Mouse (Mus musculus): Measurements from ENCODE around the gene Lrrc4. TPM values are rescaled to one million over a fixed set of nuclear protein-coding genes. Genes with fewer than 3 reads are reported as not detected.

Gene Lrrc4
- polyA plus RNA-seq, 3 experiments from 2014 or later, result 0.20 to 0.31 TPM; not detected in 1

DNA sequence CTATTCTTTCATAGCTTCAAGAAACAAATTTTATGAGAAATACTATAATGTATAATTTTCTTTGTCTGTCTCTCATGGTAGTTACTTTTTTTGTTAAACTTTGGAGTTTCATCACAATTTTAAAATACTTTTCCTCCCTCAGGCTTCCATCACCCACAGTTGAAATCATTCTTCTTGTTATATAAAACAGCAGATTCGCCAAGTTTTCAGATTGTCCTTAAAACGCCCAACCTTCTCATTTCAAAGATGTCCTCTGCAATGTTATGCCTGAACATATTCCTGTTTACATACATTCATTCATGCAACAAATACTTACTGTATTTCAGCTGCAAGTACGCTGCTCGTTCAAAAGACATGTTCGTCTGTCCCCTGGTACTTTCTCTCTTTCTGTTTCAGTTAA lies 167.9 kb downstream of the Lrrc4 start:
- no peak for ATAC-seq

DNA sequence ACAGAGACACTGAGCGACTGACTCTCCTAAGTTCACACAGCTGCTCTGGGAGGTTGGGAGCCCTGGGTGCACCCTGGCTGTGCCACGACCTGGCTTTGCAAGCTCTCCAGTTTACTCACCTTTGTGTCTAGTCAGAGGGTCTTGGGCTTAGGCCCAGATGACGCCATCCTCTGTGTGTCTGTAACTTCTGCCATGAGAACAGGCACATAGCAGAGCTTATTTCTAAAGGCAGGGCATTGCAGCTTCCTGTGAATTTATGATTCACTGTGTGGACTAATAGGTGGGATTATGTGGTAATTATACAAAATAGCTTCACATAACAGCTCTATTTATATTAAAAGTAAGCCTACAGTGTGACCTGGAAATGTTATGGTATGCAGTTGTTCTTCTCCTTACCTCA lies 168.5 kb downstream of the Lrrc4 start:
- no peak for ATAC-seq

DNA sequence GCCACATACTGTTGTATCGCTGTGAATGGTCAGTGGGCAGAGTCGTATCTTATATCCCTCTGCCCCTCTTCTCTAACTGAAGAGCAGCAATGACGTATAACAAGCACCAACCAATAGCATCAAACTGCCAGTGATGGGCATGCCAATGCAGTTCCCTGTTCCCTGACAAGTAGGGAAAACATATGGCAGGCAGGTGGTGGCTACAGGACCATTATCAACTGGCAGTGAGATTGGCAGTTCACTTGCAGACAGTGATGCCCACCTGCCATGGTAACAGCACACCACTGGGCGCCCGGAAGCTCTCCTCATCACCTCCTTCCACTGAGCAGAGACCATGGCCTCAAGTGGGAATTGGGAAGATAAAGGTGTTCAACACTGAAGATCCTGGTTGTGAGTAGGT lies 175.0 kb downstream of the Lrrc4 start:
- no peak for ATAC-seq

DNA sequence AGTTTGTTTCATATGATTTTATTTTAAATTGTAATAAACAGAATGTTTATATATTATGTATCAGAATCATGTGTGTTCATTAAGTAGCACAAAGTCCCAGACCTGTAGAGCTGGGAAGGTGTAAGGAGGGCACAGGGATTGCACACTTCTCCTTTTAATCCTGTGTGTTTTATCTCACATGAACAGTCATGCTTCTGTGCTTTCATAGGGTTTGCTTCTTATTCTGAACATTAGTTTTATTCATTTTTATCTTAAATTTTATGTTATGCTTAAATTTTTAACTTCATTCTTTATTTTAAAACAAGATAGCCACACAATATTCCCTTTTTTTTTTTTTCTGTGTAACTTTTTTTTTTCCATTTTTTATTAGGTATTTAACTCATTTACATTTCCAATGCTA lies 186.3 kb downstream of the Lrrc4 start:
- no peak for ATAC-seq

DNA sequence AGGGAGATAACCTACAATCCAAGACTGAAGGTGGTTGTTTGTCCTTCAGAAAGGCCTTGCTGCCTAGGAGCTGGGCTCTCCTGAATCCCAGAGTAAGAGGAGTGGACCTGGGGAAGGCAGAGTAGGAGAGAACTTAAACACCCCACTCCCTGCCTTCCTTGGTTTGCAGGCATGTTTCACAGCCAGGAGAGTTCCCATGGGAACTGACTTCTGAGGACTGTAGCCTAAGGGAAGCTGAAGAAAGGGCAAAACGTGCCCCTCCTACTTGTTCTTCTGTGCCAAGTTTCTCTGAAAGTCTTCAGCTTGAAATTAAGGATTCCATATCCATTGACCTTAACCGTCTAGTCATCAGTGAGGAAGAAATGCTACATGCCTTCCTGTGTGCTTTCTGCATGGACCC lies 188.6 kb downstream of the Lrrc4 start:
- no peak for ATAC-seq

DNA sequence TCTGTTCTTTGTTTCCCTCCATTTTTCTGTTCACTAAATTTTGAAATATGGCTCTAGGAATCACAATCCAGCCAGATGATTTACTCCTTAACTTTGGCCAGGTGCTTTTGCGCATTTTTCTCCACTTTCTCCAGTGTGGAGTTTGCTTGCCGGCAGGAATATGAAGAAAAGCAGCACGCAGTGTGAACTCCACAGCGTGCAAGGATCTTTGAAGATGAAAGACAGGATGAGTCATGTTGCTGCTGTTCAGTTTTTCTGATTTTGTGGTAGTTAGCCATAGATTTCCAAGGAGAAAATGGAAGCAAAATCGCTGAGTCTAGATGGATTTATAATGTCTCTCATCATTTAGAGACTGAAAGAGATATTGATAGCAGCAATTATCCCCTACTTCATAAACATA lies 191.5 kb downstream of the Lrrc4 start:
- ATAC-seq, result no peak

DNA sequence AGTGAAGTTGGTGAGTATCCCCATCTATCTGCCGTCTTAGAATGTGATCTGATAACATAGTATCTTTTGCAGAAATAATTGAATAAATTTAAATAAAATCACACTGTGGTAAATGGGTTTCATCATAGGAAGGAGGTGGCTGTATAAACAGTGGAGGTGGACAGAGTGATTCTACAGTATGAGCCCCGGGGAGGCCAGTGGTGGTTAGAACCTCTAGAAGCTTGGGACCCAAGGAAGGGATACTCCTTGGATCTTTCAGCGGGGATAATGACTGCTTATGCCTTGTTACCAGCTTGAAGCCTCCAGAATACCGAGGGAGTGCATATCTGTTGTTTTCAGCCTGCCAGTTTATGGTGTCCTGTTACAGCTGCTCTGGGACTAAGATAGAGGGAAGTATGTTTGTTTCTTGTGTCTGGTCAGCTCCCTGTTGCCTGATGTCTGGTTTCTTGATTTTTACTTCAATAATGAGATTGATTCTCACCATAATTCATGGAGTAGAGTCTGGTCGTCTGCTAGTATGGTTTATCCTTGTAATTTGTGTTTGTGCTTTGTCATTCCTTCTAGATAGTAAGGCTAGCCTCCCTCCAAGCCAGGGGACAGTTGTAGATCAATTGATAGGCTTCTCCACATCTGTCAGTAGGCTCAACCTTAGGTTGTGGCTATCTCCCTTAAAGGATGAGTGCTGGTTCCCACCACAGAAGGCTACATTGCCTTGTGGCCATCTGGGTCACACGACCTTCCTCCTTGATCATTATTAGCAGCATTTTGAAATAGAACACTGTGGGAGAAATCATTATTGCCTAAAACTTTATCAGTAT lies 195.8 kb downstream of the Lrrc4 start:
- ATAC-seq, result no peak

DNA sequence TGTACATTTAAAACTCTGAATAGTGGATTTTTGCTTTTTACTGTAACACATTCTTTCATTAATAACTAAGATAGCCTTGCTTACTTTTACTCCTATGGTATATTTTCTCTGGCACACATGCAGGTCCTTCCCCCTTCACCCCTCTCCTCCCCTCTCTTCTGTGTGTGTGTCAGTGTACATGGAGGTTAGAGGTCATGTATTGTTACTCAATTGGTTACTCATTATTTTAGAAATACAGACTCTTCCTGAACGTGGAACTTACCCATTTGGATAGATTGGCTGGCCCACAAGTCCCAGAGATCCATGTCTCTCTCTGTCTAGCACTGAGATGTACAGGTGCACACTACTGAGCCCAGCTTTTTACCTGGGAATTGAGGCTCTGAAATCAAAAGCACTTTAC lies 196.5 kb downstream of the Lrrc4 start:
- ATAC-seq, result no peak

DNA sequence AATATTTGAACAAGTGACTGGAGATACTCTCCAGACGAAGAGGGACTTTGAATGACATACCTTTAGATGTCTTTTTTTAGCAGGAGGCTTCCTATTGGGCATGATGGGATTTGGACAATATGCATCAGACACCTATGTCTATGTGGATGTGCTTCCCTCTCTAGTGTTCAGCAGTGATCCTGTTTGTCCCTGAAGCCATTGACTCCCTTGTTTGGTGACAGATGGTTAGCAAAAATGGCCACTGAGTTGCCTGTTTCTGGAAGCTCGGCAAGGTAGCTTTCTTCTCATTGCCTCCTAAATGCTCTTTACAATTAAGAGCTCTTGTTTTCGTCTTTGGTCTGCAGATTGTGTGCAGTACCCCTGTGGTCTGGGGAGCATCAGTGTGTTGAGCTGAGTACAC lies 197.9 kb downstream of the Lrrc4 start:
- no peak for ATAC-seq

DNA sequence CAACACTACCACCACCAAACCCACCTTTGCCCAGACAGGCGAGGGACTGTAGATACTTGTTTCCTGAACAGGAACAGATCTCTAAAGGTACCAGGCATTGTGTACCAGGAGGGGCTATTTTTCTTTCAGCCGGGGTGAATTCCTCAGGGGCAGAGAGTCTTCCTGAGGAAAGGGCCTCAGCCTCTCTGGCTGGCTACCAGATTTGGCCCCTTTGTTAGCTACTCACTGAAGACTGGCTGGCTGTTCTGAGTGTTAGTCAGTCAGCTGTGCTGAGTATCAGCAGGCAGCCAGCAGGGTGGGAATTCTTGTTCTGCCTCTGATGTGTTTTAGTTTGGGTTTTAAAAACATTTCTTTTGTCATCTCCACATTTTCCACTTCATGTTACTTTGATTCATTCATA lies 198.4 kb downstream of the Lrrc4 start:
- ATAC-seq, result no peak

DNA sequence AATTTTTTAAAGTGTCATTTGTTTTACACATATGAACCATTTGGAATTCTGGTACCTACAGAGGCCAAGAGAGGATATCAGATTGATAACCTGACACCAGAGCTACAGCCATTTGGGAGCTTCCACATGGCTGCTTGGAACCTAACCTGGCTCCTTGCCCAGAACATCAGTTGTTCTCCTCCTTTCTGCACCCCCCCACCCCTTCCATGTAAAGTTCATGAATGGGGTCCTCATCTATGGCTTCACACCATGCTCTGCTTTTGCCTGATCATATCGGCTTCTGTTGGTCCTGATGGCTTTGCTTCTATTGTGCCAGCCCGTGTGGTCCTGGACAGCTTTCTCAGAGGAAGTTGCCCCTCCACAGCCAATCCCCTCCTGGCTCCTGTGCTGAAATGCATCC lies 200.6 kb downstream of the Lrrc4 start:
- ATAC-seq, result no peak

DNA sequence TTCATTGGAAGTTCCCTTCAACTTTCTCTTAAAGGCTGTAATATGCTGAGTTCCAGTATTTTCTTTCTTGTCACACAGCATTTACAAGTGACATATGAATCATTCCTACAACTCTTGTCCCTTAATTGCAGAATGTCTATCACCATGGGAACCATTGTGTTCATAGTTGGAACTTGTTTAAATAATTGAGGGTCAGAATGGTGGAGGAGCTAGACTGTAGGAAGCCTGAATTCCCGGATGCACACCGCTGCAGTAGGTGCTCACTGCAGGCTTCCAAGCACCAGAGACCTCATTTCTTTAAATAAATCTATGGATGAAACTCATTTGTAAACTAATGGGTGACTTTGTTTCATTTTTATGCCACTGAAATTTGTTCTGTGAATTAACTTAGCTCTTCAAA lies 201.7 kb downstream of the Lrrc4 start:
- no peak for ATAC-seq

DNA sequence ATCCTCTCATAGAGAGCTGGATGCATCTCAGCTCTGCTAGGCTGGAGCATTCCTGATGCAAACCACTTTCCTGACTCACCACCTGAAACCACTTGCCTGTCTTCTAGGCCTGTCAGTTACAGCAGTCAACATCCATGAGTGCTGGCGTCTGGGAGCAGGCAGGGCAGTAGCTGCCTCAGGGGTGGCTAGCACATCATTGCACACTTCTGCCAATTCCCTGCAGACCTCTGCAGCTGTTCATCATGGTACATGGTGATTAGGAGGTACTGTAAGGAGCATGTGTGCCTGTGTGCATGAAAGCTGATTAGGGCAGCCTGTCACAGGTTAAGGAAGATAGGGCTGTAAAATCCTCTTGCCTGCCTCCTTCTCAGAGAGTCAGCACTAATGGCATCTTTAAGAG lies 203.1 kb downstream of the Lrrc4 start:
- ATAC-seq, result no peak

DNA sequence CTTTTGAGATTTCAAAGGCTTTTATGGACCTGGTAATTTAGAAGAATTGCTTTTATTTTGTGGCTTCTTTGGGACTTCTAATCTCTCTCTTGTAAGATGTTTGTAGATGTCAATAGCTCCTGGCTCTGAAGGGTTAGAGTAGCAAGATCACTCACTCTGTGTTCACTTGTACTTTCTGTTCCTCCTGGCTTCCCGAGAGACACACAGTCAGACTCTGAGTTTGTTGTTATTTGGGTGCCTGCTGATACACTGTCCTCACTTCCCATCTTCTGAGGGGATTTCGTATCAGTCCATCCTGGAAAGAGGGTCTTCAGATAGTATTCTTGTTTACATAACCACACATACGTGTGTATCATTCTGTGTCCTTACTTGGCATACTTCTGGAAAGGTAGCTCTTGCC lies 208.6 kb downstream of the Lrrc4 start:
- ATAC-seq, result no peak

DNA sequence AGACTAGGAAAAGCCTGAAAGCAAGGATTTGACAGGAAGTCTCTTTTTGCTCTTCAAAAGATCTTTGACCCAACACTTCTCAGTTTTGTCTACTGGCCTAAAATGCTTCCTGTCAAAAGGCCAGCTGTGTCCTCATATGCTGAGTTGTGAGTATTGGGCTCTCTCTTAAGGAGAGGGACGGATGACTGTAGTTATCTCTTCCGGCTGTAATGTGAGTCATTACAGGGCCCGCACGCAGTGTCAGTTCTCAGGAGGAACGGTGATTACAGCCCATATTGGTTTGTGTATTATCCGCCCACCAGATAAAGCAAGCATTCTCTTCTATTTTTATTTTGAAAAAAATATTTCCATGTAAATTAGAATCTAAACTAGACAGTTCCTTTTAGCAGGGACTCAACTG lies 209.0 kb downstream of the Lrrc4 start:
- no peak for ATAC-seq

DNA sequence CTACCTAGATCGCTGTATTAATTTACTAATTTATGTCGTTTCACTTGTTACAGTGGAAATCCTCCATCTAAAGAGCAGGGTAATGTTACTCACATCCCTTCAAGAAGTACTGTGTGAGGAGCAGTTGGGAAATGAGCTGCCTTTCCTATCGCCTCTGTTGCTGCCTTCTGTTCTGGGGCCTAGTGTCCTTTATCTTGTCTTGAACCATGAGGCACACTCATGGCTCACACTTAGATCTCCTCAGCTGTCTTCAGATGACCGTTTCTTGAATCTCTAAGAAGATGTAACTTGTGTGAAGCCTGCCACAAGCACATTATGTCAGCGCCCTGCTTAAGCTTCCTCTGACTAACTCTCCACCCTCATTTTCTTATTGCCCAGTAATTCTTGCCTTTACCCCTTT lies 209.6 kb downstream of the Lrrc4 start:
- ATAC-seq, result no peak

DNA sequence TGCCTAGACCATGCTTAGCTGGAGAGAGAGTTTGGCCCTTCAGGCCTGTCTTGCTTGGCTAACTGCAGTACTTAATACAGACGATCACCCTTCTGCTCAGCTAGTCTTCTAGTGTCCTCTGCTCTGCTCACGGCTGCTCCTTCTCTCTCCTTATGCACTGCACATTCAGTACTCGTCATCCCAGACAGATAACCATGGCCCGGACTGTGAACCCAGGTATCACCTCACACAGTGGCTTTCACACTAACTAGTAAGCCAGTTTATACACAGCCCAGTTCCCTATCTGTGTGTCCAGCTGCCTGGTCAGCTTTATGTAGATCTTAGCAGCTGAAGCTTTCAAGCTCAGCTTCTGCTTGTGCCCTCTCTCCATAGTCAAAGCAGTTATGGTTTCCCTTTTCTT lies 210.1 kb downstream of the Lrrc4 start:
- no peak for ATAC-seq

DNA sequence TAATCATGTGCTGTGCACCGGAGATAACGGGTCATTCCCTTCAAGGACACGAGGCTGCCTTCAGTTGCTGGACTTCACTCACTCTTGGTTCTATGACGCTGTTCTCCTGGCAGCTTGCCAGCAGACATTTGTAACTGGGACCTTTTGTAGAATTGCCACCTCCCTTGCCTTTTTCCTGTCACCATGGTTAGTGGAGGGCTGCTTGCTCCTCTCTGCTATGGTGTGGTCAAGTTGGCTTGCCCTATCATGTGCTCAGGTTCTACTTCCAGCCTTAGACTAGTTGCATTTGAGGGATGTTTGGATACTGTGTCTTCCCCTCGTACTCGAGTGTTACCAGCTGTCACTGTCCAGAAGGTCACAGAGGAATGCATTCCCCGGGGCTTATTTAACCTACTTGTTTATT lies 212.8 kb downstream of the Lrrc4 start:
- no peak for ATAC-seq

DNA sequence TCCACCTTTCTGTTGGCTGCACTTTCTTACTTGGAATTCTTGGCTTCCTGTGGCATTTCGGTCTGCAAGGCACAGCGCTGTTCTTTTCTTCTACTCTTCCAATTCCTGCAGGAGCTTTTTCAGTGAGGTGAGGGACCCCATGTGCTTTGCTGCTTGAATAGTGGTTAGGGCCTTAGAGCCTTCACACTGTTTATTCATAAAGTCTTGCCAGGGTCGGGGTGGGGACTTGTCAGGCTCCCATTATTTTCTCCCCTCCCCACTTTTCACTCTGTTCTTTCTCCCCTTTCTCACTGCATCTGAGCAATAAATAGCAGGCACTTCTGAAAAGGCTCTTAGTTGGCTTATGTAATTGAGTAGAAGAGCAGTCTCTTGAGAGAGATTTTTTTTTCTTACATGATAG lies 213.2 kb downstream of the Lrrc4 start:
- ATAC-seq, result no peak

DNA sequence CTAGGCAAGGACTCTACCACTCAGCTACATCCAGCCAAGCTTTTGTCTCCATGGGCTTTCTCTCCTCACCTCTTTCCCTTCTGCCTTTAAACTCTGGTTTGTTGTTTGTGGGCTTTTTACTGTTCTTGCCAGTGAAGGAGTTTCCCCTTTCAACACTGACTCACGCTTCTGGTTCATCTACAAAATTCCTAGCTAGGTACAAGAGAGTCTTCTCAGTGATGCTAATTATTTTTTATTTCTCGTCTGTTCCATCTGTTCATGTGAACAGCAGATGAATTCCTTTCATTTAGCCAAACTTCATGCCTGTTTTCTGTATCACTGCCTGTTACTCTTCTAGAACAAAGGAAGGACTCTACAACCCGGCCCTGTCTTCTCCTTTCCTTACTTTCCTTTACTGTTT lies 215.6 kb downstream of the Lrrc4 start:
- ATAC-seq, result no peak

DNA sequence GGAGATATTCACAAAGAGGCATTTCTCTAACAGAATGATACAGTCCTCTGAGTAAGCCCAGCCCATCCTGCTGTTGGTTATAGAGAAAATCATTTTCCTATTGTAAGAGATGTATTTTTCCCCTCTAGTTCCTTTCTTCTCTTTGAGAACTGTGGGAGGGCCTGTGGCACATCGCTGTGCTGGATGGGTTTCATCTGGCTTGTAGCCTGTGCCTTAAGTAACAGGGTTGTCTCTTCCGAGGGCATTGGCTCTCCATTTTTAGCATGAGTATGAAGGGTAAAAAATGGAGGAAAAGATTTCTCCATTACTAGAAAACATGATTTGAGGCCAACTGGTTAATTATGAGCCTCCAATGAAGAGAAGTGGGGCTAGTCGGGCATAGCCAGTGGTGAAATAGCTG lies 216.1 kb downstream of the Lrrc4 start:
- ATAC-seq, result no peak

DNA sequence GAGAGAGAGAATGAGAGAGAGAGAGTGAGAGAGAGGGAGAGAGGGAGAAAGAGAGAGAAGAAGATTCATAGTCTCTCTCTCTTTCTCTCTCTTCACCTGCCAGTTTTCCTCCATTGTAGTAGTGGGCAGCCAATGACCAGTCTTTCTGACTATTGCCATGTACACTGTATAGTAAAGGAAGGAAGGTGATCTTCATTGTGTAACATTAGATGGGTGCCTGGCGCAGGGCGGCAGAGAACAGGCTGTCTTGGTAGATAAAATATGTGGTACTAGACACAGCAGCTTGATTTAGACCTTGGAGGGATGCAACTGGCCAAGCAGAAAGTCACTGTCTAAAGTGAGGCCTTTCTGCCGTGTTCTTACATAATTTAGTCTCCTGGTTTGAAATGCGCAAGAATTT lies 216.7 kb downstream of the Lrrc4 start:
- ATAC-seq, result no peak

DNA sequence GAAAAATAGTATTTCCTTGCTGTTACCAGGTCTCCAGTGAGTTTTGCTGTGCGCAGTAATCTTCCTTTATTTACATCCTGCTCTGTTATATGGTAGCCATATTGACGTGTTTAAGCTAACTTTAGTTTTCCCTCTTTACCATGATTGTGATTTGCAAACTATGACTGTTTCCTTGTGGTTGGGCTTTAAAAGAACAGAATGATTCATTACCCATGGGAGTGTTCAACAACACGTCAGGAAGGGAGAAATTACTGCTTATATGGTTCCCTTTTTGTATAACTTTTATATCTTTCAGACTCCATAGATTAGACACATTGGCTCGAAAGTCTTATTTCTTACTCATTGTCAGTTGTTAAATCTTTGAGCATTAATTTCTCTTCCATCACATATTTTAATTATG lies 218.1 kb downstream of the Lrrc4 start:
- no peak for ATAC-seq

Data from inflammation-experienced regulatory T-cells, adult 6 months (primary cell).